Mouse (Mus musculus) embryonic fibroblast, embryonic 13.5 days (primary cell): ENCODE results near the gene Eipr1. TPM values are rescaled to one million over a fixed set of nuclear protein-coding genes. Genes with fewer than 3 reads are reported as not detected.
A peak's percentile ranks its signal among the peaks of the same experiment; 100 is the strongest.

Experiments
- H3K27ac ChIP-seq: 2 replicates; pipeline ENCODE4 v1.5.1; 2012; ENCODE audit warnings: low read length, control low read depth, inconsistent platforms; ENCODE audit not compliant: insufficient read depth
- H3K4me1 ChIP-seq: 2 replicates; pipeline ENCODE4 v1.6.1; 2011; ENCODE audit warnings: low read length; ENCODE audit not compliant: control insufficient read depth, insufficient read depth
- H3K4me3 ChIP-seq: 2 replicates; pipeline ENCODE4 v1.5.1; 2011; ENCODE audit warnings: mild to moderate bottlenecking, control low read depth, low read length; ENCODE audit not compliant: insufficient read depth
- CTCF ChIP-seq: IDR thresholded peaks from 2 replicates; pipeline ENCODE4 v1.5.1; 2011; ENCODE audit warnings: mild to moderate bottlenecking, control low read depth, low read length, moderate library complexity, borderline replicate concordance; ENCODE audit not compliant: insufficient read depth
- POLR2A ChIP-seq: IDR thresholded peaks from 2 replicates; pipeline ENCODE4 v1.6.1; 2011; ENCODE audit warnings: low read depth, mild to moderate bottlenecking, control low read depth, low read length, moderate library complexity
- polyA plus RNA-seq: library from polyadenylated mRNA; stranded (reverse); fragments of >200 nt; gene quantifications from 2 replicates; pipeline ENCODE4 v1.2.4, GENCODE M21; 2011; ENCODE audit warnings: low read depth; ENCODE audit not compliant: missing spikeins, insufficient read length

The Eipr1 gene
- polyA plus RNA-seq, 1 experiment: 10.7 TPM

- no peak for TF ChIP-seq CTCF
- no peak for TF ChIP-seq POLR2A
- no peak overlapping the region for H3K27ac ChIP-seq
- no peaks in the 10 kb centered on the region for H3K4me1 ChIP-seq
- H3K4me3 ChIP-seq: no peak overlapping the region
These were observed 43.4 kb downstream of the Eipr1 start for GRCm38 (mm10) chr12:28795041-28795440.

DNA sequence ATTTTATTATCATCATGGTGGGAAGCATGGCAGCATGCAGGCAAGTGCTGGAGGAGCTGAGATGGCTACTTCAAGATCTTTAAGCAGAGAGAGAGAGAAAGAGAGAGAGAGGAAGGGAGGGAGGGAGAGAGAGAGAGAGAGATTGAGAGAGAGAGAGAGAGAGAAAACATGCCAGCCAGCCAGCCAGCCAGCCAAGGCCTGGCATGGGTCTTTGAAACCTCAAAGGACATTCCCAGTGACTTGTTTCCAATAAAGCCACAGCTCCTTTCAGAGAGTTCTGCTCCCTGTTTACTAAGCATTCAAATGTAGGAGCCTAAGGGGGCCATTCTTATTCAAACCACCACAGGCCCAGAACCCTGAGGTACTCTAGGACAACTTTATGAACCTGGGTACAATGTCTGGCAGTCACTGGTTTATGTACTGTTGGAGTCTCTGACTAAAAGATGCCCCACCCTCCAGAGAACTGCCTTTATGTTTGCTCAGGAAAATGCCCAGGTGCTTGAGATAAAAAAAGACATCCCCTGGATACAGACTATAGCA, 45.3 kb downstream of the Eipr1 start:
- no peaks in the 10 kb centered on the region for H3K4me1 ChIP-seq
- H3K27ac ChIP-seq: no peak overlapping the region
- H3K4me3 ChIP-seq: no peak overlapping the region
- no peak for TF ChIP-seq POLR2A
- TF ChIP-seq CTCF: no peak

- H3K4me3 ChIP-seq: no peak overlapping the region
- H3K4me1 ChIP-seq: peaks cover 3% of the 10 kb centered on the region; the same call in 1 of the 2 replicates
- no peak for TF ChIP-seq POLR2A
- H3K27ac ChIP-seq: no peak overlapping the region
These were observed 48.3 kb downstream of the Eipr1 start for GRCm38 (mm10) chr12:28799798-28800411.

DNA sequence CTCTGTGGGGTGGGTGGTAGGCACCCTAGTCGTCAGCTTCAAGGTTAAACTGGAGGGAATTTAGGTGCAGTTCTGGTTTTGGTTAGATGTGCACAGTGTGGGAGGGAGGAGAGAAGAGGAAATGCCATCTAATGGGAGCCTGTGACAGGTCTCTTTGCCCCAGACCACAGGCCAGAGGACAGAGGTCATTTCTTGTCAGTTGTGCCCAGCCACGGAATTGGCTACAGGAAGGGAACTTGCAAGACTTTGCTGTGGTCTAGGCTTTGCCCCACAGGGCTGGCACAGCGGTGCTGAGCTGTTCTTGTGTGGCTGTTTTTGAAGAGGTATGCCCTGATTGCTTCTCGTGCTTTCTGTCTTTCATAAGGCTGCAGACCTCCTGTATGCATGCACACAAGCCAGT, 48.8 kb downstream of the Eipr1 start:
- TF ChIP-seq CTCF (no peak), POLR2A (no peak)
- Histone ChIP-seq H3K4me3 (no peak overlapping the region), H3K4me1 (peaks cover 7% of the 10 kb centered on the region; the same call in 1 of the 2 replicates), H3K27ac (no peak overlapping the region)

DNA sequence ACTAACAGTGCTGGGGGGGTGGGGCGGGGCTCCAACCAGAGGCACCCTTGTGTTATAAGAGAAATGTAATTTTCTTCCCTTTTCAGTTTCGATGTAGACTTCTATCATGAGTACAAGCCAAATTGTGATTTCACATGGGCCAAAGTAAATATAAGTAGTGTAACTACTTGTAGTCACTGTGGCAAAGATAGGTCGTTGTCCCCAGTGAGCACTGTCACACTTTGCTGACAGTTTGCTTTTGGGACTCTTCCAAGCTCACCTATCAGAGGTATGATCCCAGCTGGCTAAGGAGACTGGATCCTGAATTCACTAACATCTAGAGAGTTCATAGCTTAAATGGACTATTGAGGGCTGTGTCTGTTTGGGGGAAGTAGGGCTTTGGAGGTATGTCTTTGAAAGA, 49.3 kb downstream of the Eipr1 start:
- H3K4me3 ChIP-seq: no peak overlapping the region
- TF ChIP-seq POLR2A (no peak), CTCF (no peak)
- no peak overlapping the region for H3K27ac ChIP-seq
- H3K4me1 ChIP-seq: peaks cover 10% of the 10 kb centered on the region; the same call in 1 of the 2 replicates

DNA sequence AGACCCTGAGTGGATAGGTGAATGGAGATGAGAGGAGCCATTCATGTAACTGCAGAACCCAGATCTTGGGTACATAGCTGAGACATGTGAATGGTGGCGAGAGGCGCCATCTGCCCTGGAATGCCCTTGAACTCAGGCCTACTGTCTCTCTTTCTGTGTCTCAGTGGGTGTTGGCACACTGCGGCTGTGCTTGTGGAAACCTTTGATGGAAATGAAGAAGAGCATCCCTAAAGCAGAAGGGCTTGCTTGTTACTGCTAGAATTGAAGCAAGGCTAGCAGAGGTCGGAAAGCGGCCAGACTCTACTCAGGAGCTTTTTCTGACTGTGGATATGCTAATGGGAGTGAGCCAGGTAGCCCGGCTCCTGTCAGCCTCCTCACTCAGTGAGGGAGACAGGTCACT, 50.1 kb downstream of the Eipr1 start:
- Histone ChIP-seq H3K4me3 (no peak overlapping the region), H3K4me1 (peaks cover 10% of the 10 kb centered on the region; the same call in 1 of the 2 replicates), H3K27ac (no peak overlapping the region)
- no peak for TF ChIP-seq CTCF
- no peak for TF ChIP-seq POLR2A

- peaks cover 10% of the 10 kb centered on the region; the same call in 1 of the 2 replicates for H3K4me1 ChIP-seq
These were observed 51.4 kb downstream of the Eipr1 start for GRCm38 (mm10) chr12:28803043-28803442.

DNA sequence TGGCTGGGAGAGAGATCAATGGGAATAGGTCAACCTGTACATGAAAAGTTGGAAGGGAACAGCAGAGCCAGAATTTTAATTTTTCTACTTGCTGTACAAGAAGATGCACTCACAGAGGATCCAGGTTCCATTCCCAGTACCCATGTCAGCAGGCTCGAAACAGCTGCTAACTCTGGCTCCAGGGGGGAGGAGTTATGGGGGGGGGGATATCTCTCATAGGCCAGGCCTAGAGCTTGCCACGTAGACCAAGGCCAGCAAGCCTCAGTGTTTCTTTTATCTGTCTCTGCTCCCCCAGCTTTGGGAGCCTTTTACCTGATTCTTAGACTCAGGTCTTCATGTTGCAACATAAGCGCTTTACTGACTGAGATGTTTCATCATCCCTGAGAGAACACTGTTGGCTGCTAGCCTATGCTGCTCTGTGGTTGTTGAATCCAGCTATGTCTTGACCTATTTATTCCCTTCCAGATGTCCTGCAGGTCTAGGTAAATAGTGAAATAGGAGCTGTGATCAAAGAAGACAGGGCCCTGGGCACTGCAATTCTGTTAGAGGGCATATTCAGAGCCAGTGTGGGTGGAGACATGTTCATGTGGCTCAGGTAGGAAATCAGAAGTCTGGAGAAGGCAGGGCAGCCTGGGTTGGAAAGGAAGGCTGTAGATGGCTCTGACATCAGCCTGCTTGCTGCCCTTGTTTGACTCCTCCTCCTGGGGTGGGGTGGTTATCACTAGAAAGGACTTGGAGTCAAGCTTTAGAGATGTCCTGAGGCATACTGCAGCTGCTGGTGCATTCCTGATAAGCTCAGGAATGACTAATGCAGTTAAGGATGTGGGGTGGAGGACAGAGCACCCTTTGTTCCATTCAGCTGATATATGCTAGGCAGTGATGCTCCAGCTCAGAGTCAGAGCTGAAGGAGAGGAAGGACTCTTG, 53.2 kb downstream of the Eipr1 start:
- Histone ChIP-seq H3K27ac (peak overlapping the region; percentile 49), H3K4me3 (no peak overlapping the region), H3K4me1 (peaks cover 10% of the 10 kb centered on the region; the same call in 1 of the 2 replicates)
- TF ChIP-seq POLR2A: no peak
- TF ChIP-seq CTCF: no peak

More at GRCm38 (mm10) chr12:28803043-28803442, 51.4 kb downstream of the Eipr1 start:
- no peak for TF ChIP-seq CTCF
- no peak for TF ChIP-seq POLR2A
- no peak overlapping the region for H3K4me3 ChIP-seq
- no peak overlapping the region for H3K27ac ChIP-seq

DNA sequence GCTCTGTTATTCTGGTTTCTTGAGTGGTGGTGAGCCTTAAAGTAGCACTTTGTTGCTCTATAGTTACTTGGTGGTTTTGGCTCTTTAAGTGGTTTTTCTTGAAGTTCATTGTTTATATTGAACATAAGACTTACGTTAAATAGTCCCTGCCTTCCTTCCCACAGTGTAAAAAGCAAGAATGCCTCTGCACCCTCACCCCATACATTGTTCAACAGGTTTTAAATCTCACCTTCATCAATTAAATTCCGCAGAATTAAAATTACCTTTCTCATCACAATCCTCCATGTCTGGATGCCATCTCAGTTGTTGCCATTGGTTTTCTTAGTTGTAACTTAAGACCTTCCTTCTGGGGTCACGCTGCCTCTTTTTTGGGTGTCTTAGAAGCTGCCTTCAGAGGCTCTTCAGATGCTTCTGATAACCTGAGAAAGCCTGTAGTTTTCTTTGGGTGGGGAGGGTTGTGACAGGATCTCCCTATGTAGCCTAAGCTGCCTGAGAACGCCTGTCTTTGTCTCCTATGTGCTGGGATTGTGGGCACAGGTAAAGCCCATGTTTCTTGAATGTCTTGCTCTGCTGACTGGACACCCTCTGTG, 57.3 kb downstream of the Eipr1 start:
- Histone ChIP-seq H3K4me3 (no peak overlapping the region), H3K27ac (no peak overlapping the region), H3K4me1 (peaks cover 10% of the 10 kb centered on the region; the same call in 1 of the 2 replicates)
- TF ChIP-seq POLR2A: no peak
- no peak for TF ChIP-seq CTCF
